Mouse (Mus musculus) midbrain, embryonic 16.5 days (tissue): ENCODE measurements around the gene Asprv1. TPM values are rescaled to one million over a fixed set of nuclear protein-coding genes. Genes with fewer than 3 reads are reported as not detected.

ENCODE experiments used
- ATAC-seq: fragments of 200-750 bp; cut with Nextera tagmentation; 2 replicates; pipeline ENCODE4 v1.8.0; 2017; ENCODE audit warnings: moderate TSS enrichment
- H3K27ac ChIP-seq: fragments of 300-500 bp; sonication (generic); 2 replicates; pipeline ENCODE4 v1.5.1; 2014; ENCODE audit warnings: mild to moderate bottlenecking, low read length, mixed read lengths
- H3K27me3 ChIP-seq: fragments of 300-500 bp; sonication (generic); 2 replicates; pipeline ENCODE4 v1.6.1; 2014; ENCODE audit warnings: low read depth, low read length, mixed read lengths; ENCODE audit not compliant: control insufficient read depth, insufficient read depth
- H3K36me3 ChIP-seq: fragments of 300-500 bp; sonication (generic); 2 replicates; pipeline ENCODE4 v1.6.1; 2014; ENCODE audit warnings: mild to moderate bottlenecking, low read length, moderate library complexity, mixed read lengths; ENCODE audit not compliant: control insufficient read depth, insufficient read depth
- H3K4me1 ChIP-seq: fragments of 300-500 bp; sonication (generic); 2 replicates; pipeline ENCODE4 v1.6.1; 2014; ENCODE audit warnings: mild to moderate bottlenecking, low read length, mixed read lengths; ENCODE audit not compliant: control insufficient read depth, insufficient read depth
- H3K4me2 ChIP-seq: fragments of 300-500 bp; sonication (generic); 2 replicates; pipeline ENCODE4 v1.6.1; 2014; ENCODE audit warnings: mild to moderate bottlenecking, low read length, mixed read lengths
- H3K4me3 ChIP-seq: fragments of 300-500 bp; sonication (generic); 2 replicates; pipeline ENCODE4 v1.5.1; 2014; ENCODE audit warnings: low read depth, mild to moderate bottlenecking, low read length, moderate library complexity, mixed read lengths
- H3K9ac ChIP-seq: fragments of 300-500 bp; sonication (generic); 2 replicates; pipeline ENCODE4 v1.6.1; 2014; ENCODE audit warnings: low read depth, low read length, mixed read lengths
- H3K9me3 ChIP-seq: fragments of 300-500 bp; sonication (generic); replicated peaks from 2 replicates; pipeline ENCODE4 v1.6.1; 2014; ENCODE audit warnings: mild to moderate bottlenecking, low read length, mixed read lengths; ENCODE audit not compliant: control insufficient read depth, poor library complexity, severe bottlenecking
- WGBS: fragments of 180-500 bp; shearing (Covaris S2); extraction: QIAGEN DNeasy Blood & Tissue Kit; methylation state at CpG from one replicate; pipeline ENCODE4 v1.1.7; 2014; 5-methylcytosine and 5-hydroxymethylcytosine counted together
- polyA plus RNA-seq: library from polyadenylated mRNA; unstranded; fragments of >200 nt; fragmentation: Nextera tagmentation; extraction: Ambion mirVana; gene quantifications from 2 replicates; pipeline ENCODE4 v1.2.1, GENCODE M21; 2015

Asprv1 gene
- polyA plus RNA-seq, 1 experiment from 2014 or later, result 0.62 TPM

GRCm38 (mm10) chr6:86606289-86606688 lies 21.7 kb upstream of the Asprv1 start:
- Histone ChIP-seq H3K4me3 (no peak overlapping the region), H3K27ac (no peak overlapping the region), H3K9me3 (no peaks in the 10 kb centered on the region), H3K9ac (no peak overlapping the region), H3K27me3 (no peaks in the 10 kb centered on the region), H3K36me3 (no peaks in the 10 kb centered on the region), H3K4me2 (no peak overlapping the region), H3K4me1 (no peaks in the 10 kb centered on the region)
- no peak for ATAC-seq
- WGBS, result 85% methylated on average over 4 of the region's 4 CpGs

GRCm38 (mm10) chr6:86607471-86607870 lies 20.5 kb upstream of the Asprv1 start:
- Histone ChIP-seq H3K36me3 (no peaks in the 10 kb centered on the region), H3K4me1 (no peaks in the 10 kb centered on the region), H3K9me3 (no peaks in the 10 kb centered on the region), H3K4me3 (no peak overlapping the region), H3K9ac (no peak overlapping the region), H3K4me2 (no peak overlapping the region), H3K27ac (no peak overlapping the region), H3K27me3 (no peaks in the 10 kb centered on the region)
- 82% methylated on average over 6 of the region's 6 CpGs for WGBS
- ATAC-seq, result no peak

- Histone ChIP-seq H3K9me3 (no peaks in the 10 kb centered on the region), H3K27ac (no peak overlapping the region), H3K4me3 (no peak overlapping the region), H3K27me3 (no peaks in the 10 kb centered on the region), H3K9ac (no peak overlapping the region), H3K36me3 (no peaks in the 10 kb centered on the region), H3K4me2 (no peak overlapping the region), H3K4me1 (no peaks in the 10 kb centered on the region)
- 93% methylated on average over 6 of the region's 6 CpGs for WGBS
- no peak for ATAC-seq
Observed at GRCm38 (mm10) chr6:86609235-86609634, 18.7 kb upstream of the Asprv1 start.

GRCm38 (mm10) chr6:86610714-86611113 lies 17.2 kb upstream of the Asprv1 start:
- H3K9ac ChIP-seq, result no peak overlapping the region
- H3K4me3 ChIP-seq, result no peak overlapping the region
- ATAC-seq, result no peak
- H3K4me1 ChIP-seq, result no peaks in the 10 kb centered on the region
- WGBS, result 56% methylated on average over 5 of the region's 5 CpGs
- no peaks in the 10 kb centered on the region for H3K27me3 ChIP-seq
- H3K9me3 ChIP-seq, result no peaks in the 10 kb centered on the region
- H3K4me2 ChIP-seq, result no peak overlapping the region
- H3K27ac ChIP-seq, result no peak overlapping the region
- H3K36me3 ChIP-seq, result no peaks in the 10 kb centered on the region

- Histone ChIP-seq H3K27me3 (no peaks in the 10 kb centered on the region), H3K4me1 (no peaks in the 10 kb centered on the region), H3K4me3 (no peak overlapping the region), H3K9ac (no peak overlapping the region), H3K4me2 (no peak overlapping the region), H3K27ac (no peak overlapping the region), H3K9me3 (no peaks in the 10 kb centered on the region), H3K36me3 (no peaks in the 10 kb centered on the region)
- no peak for ATAC-seq
- WGBS, result 81% methylated on average over 4 of the region's 4 CpGs
Observed at GRCm38 (mm10) chr6:86615301-86615700, 12.7 kb upstream of the Asprv1 start.

GRCm38 (mm10) chr6:86623201-86623600 lies 4.8 kb upstream of the Asprv1 start:
- Histone ChIP-seq H3K9ac (no peak overlapping the region), H3K4me2 (no peak overlapping the region), H3K27ac (no peak overlapping the region), H3K4me1 (no peaks in the 10 kb centered on the region), H3K27me3 (no peaks in the 10 kb centered on the region), H3K36me3 (no peaks in the 10 kb centered on the region), H3K9me3 (no peaks in the 10 kb centered on the region), H3K4me3 (no peak overlapping the region)
- no peak for ATAC-seq
- WGBS, result 75% methylated on average over 4 of the region's 4 CpGs

GRCm38 (mm10) chr6:86624074-86625030 lies 3.6 kb upstream of the Asprv1 start:
- no peaks in the 10 kb centered on the region for H3K36me3 ChIP-seq
- 59% methylated on average over 18 of the region's 18 CpGs for WGBS
- no peak overlapping the region for H3K27ac ChIP-seq
- no peaks in the 10 kb centered on the region for H3K4me1 ChIP-seq
- no peak overlapping the region for H3K4me3 ChIP-seq
- no peaks in the 10 kb centered on the region for H3K9me3 ChIP-seq
- H3K27me3 ChIP-seq, result no peaks in the 10 kb centered on the region
- no peak for ATAC-seq
- H3K9ac ChIP-seq, result no peak overlapping the region
- no peak overlapping the region for H3K4me2 ChIP-seq

GRCm38 (mm10) chr6:86630141-86630540 lies 2.2 kb downstream of the Asprv1 start:
- H3K4me1 ChIP-seq, result no peaks in the 10 kb centered on the region
- ATAC-seq, result no peak
- no peak overlapping the region for H3K4me3 ChIP-seq
- no peaks in the 10 kb centered on the region for H3K36me3 ChIP-seq
- H3K27ac ChIP-seq, result no peak overlapping the region
- WGBS, result 62% methylated on average over 3 of the region's 3 CpGs
- no peaks in the 10 kb centered on the region for H3K27me3 ChIP-seq
- H3K4me2 ChIP-seq, result no peak overlapping the region
- H3K9ac ChIP-seq, result no peak overlapping the region
- H3K9me3 ChIP-seq, result no peaks in the 10 kb centered on the region

- no peak for ATAC-seq
- Histone ChIP-seq H3K4me1 (no peaks in the 10 kb centered on the region), H3K36me3 (no peaks in the 10 kb centered on the region), H3K9ac (no peak overlapping the region), H3K27ac (no peak overlapping the region), H3K4me3 (no peak overlapping the region), H3K9me3 (no peaks in the 10 kb centered on the region), H3K27me3 (no peaks in the 10 kb centered on the region), H3K4me2 (no peak overlapping the region)
- WGBS, result 88% methylated on average over 2 of the region's 2 CpGs
Observed at GRCm38 (mm10) chr6:86636495-86636894, 8.5 kb downstream of the Asprv1 start.
